Mouse (Mus musculus) liver, postnatal 0 days (tissue): ENCODE data around the gene Tbc1d23.

Experiments used
- CTCF ChIP-seq: sonication (generic); IDR thresholded peaks from 2 replicates; pipeline ENCODE4 v1.5.1; 2016; ENCODE audit warnings: antibody characterized with exemption, low read depth
- EP300 ChIP-seq: IDR thresholded peaks from 2 replicates; pipeline ENCODE4 v1.6.1; 2016; ENCODE audit warnings: antibody characterized with exemption, low read depth, mild to moderate bottlenecking

GRCm38 (mm10) chr16:57133611-57134010 is 97.7 kb downstream of the Tbc1d23 start:
- TF ChIP-seq CTCF (no peak), EP300 (no peak)
